ENCODE assay signal across 9 mouse cellular contexts in the genomic region with DNA sequence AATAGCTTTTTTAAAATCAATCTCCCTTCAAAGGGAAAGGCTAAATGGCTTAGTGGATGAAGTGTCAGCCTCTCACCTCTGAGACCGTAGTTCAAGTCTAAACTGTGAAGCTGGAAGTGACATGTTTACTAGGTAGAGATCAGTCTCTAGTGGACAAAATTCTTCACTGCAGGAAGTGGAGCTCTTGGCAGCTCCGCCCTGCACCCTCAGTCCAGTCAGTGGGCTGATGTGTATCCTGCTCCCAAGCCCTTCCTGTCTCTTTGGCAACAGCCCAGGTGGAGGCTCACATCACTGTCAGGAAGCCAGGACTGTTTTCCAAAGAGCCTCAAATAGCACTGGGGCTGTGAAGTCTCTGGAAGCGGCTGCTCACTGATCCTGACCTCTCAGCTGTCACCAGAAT.
A peak's percentile ranks its signal among the peaks of the same experiment; 100 is the strongest.
DNase-seq lines count a peak whose midpoint lies in the region; ATAC-seq lines count a peak whose summit lies in the region.
"Had no signal": no experiment of that assay in that cellular context is flagged by ENCODE, and none has a peak within 500 bp of the region (broad histone marks: within the 10 kb centered on the region; RNA-seq: fewer than 3 reads in every experiment).

No protein-coding gene starts in this region.

- DNase-seq in cerebellum, postnatal 25 days, result peak; percentile 3 to 11
- no peak for DNase-seq in cerebellum, adult 9-11 months
- peak; percentile 5 for DNase-seq in adipocyte (ENCODE audit: low spot score)
- peak; percentile 36 to 50 for DNase-seq in heart, postnatal 36 days
- DNase-seq in kidney, postnatal 4 days, result peak; percentile 74 to 82

- H3K4me1 ChIP-seq in forebrain, embryonic 15.5 days, result no peaks in the 10 kb centered on the region
- no peaks in the 10 kb centered on the region for H3K4me1 ChIP-seq in midbrain, embryonic 16.5 days (ENCODE audit: control insufficient read depth, insufficient read depth, low read length)
- H3K4me1 ChIP-seq: neural tube, embryonic 12.5 days had no signal

- H3K27me3 ChIP-seq in forebrain, embryonic 15.5 days, result no peaks in the 10 kb centered on the region
- H3K27me3 ChIP-seq in midbrain, embryonic 16.5 days (ENCODE audit: control insufficient read depth, insufficient read depth, low read depth, low read length), result no peaks in the 10 kb centered on the region
- H3K27me3 ChIP-seq: neural tube, embryonic 12.5 days had no signal

- H3K27ac ChIP-seq in forebrain, embryonic 15.5 days (replicated peaks), result no peak overlapping the region
- no peak overlapping the region for H3K27ac ChIP-seq in midbrain, embryonic 16.5 days (ENCODE audit: low read length)
- H3K27ac ChIP-seq: neural tube, embryonic 12.5 days had no signal

- no peaks in the 10 kb centered on the region for H3K9me3 ChIP-seq in forebrain, embryonic 15.5 days
- no peaks in the 10 kb centered on the region for H3K9me3 ChIP-seq in midbrain, embryonic 16.5 days (replicated peaks; ENCODE audit: control insufficient read depth, low read length, poor library complexity, severe bottlenecking)
- H3K9me3 ChIP-seq: neural tube, embryonic 12.5 days had no signal

- H3K4me3 ChIP-seq in forebrain, embryonic 15.5 days, result no peak overlapping the region
- no peak overlapping the region for H3K4me3 ChIP-seq in midbrain, embryonic 16.5 days (ENCODE audit: low read depth, low read length)
- H3K4me3 ChIP-seq: neural tube, embryonic 12.5 days had no signal

- 48% methylated on average over 3 of the region's 3 CpGs for whole genome bisulfite sequencing in forebrain, embryonic 15.5 days
- 39% methylated on average over 3 of the region's 3 CpGs for WGBS in midbrain, embryonic 16.5 days

- no peak overlapping the region for H3K9ac ChIP-seq in forebrain, embryonic 15.5 days (replicated peaks)
- no peak overlapping the region for H3K9ac ChIP-seq in midbrain, embryonic 16.5 days (ENCODE audit: low read depth, low read length)
- H3K9ac ChIP-seq: neural tube, embryonic 12.5 days had no signal

- peak; percentile 60; the same call in 1 of the 2 replicates for ATAC-seq in forebrain, embryonic 15.5 days (replicated peaks)
- ATAC-seq in midbrain, embryonic 16.5 days, result 0 out of 2 replicates have a peak, but pooled peaks have one; percentile 45
- no peak for ATAC-seq in inflammation-experienced regulatory T-cells, adult 6 months

- H3K4me2 ChIP-seq in forebrain, embryonic 15.5 days (replicated peaks), result no peak overlapping the region
- H3K4me2 ChIP-seq in midbrain, embryonic 16.5 days (ENCODE audit: low read length), result no peak overlapping the region
- H3K4me2 ChIP-seq: neural tube, embryonic 12.5 days had no signal

- intact Hi-C loops in heart, postnatal 36 days (cut with DNase I), result no loop called here

- H3K36me3 ChIP-seq in forebrain, embryonic 15.5 days, result no peaks in the 10 kb centered on the region
- H3K36me3 ChIP-seq in midbrain, embryonic 16.5 days (ENCODE audit: control insufficient read depth, insufficient read depth, low read length), result no peaks in the 10 kb centered on the region
- H3K36me3 ChIP-seq: neural tube, embryonic 12.5 days had no signal
